Mouse (Mus musculus) forebrain, embryonic 12.5 days (tissue): ENCODE measurements around the gene Olfr457. TPM values are rescaled to one million over a fixed set of nuclear protein-coding genes. Genes with fewer than 3 reads are reported as not detected.
"Not testable (repeated sequence)": the region's sequence is repeated elsewhere in the genome, so short reads cannot be mapped to it uniquely, and the experiment has no call there.

Source experiments
- ATAC-seq: fragments of 200-750 bp; cut with Nextera tagmentation; 2 replicates; pipeline ENCODE4 v1.8.0; 2017; ENCODE audit warnings: moderate TSS enrichment; ENCODE audit not compliant: low FRiP score
- H3K27ac ChIP-seq: fragments of 300-500 bp; sonication (generic); 2 replicates; pipeline ENCODE4 v1.5.1; 2016; ENCODE audit warnings: mild to moderate bottlenecking
- H3K27me3 ChIP-seq: fragments of 300-500 bp; sonication (generic); 2 replicates; pipeline ENCODE4 v1.6.1; 2016; ENCODE audit warnings: mild to moderate bottlenecking
- H3K36me3 ChIP-seq: fragments of 300-500 bp; sonication (generic); replicated peaks from 2 replicates; pipeline ENCODE4 v1.6.1; 2016; ENCODE audit warnings: mild to moderate bottlenecking
- H3K4me1 ChIP-seq: fragments of 300-500 bp; sonication (generic); 2 replicates; pipeline ENCODE4 v1.6.1; 2016
- H3K4me2 ChIP-seq: fragments of 300-500 bp; sonication (generic); 2 replicates; pipeline ENCODE4 v1.6.1; 2016; ENCODE audit warnings: mild to moderate bottlenecking, moderate library complexity
- H3K4me3 ChIP-seq: fragments of 300-500 bp; sonication (generic); replicated peaks from 2 replicates; pipeline ENCODE4 v1.5.1; 2016; ENCODE audit warnings: mild to moderate bottlenecking
- H3K9ac ChIP-seq: fragments of 300-500 bp; sonication (generic); 2 replicates; pipeline ENCODE4 v1.6.1; 2016; ENCODE audit warnings: mild to moderate bottlenecking
- H3K9me3 ChIP-seq: fragments of 300-500 bp; sonication (generic); 2 replicates; pipeline ENCODE4 v1.6.1; 2016
- WGBS: fragments of 180-500 bp; shearing (Covaris S2); methylation state at CpG from one replicate; pipeline ENCODE4 v1.1.7; 2016; 5-methylcytosine and 5-hydroxymethylcytosine counted together
- polyA plus RNA-seq: library from polyadenylated mRNA; unstranded; fragments of >200 nt; fragmentation: Nextera tagmentation; extraction: Ambion mirVana; gene quantifications from 2 replicates; pipeline ENCODE4 v1.2.1, GENCODE M21; 2016

Gene Olfr457
- 0.08 TPM in 1 of 2 replicates, not detected in the other for polyA plus RNA-seq

- Histone ChIP-seq H3K4me2 (no peak within 1 kb of the TSS), H3K4me3 (no peak within 1 kb of the TSS), H3K27me3 (no peaks in the 10 kb centered on the region), H3K9me3 (no peaks in the 10 kb centered on the region), H3K36me3 (no peaks in the 10 kb centered on the region), H3K9ac (no peak within 1 kb of the TSS), H3K27ac (no peak within 1 kb of the TSS), H3K4me1 (no peaks in the 10 kb centered on the region)
- no peak for ATAC-seq
- WGBS = 88% methylated on average over 1 of the region's 1 CpGs
Observed at GRCm38 (mm10) chr6:42476235-42476634, at the start of gene Olfr457. TSS of gene Olfr457 (minus strand) at chr6:42476335.

DNA sequence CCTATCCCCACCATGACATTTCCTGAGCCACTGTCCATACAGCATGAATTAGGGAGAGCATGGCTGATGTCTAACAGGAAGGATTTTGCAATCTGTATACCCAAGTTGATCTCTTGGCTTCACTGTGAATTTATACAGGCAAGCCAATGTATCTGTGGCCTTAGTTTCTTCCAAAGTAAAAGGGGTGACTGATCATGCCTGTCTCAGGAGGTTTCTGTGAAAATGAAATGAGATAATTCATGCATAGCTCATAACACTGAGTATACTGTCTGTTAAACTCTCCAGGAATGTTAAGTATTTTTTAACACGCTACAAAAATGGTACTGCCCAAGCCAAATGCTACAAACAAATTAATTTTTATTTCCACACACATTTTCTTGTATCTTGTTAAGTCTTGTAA lies 37.3 kb upstream of the Olfr457 start:
- no peak overlapping the region for H3K9ac ChIP-seq
- no peak overlapping the region for H3K4me2 ChIP-seq
- H3K27me3 ChIP-seq = no peaks in the 10 kb centered on the region
- 81% methylated on average over 1 of the region's 1 CpGs for WGBS
- H3K9me3 ChIP-seq = no peaks in the 10 kb centered on the region
- no peaks in the 10 kb centered on the region for H3K36me3 ChIP-seq
- H3K4me3 ChIP-seq = no peak overlapping the region
- no peak for ATAC-seq
- no peaks in the 10 kb centered on the region for H3K4me1 ChIP-seq
- H3K27ac ChIP-seq = no peak overlapping the region

DNA sequence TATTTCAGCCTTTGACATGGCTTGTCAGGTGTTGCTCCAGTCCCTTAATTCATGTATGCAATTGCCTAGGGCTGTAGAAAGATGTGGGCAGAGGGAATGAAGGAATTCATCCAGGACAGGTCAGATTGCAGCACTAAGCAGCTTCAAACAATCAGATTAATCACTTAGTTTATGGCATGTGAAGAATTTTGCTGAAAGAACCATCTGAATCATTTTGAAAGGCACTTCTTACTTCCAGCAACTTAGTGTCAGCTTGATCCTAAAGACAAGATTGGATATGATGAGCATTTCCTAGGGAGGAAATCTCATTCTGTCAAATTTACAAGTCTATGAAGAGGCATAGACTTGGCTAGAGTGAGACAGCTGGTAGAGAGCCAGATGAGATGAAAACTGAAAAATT lies 33.2 kb upstream of the Olfr457 start:
- H3K9ac ChIP-seq = no peak overlapping the region
- no peaks in the 10 kb centered on the region for H3K4me1 ChIP-seq
- no peak overlapping the region for H3K4me3 ChIP-seq
- H3K27ac ChIP-seq = no peak overlapping the region
- H3K36me3 ChIP-seq = no peaks in the 10 kb centered on the region
- H3K4me2 ChIP-seq = no peak overlapping the region
- no peaks in the 10 kb centered on the region for H3K27me3 ChIP-seq
- no peaks in the 10 kb centered on the region for H3K9me3 ChIP-seq
- ATAC-seq = no peak

DNA sequence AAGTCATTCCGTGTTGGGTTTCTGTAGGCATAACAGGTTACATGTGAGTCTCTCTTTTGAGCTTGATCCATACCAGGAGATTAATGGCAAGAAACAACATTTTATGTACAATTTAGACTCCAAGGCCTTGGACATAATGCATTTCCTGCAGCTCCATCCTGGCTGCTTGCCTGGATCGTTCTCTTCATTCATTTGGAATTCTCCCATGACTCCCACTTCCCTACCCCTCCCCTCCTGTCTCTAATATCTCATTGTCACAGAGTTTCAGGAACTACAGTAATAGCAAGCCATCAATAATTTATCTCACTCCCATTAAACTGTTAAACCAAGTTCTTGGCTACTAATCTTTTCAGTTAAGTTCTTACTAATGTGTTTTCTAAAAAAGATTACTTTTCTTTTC lies 27.3 kb upstream of the Olfr457 start:
- ATAC-seq = no peak
- H3K36me3 ChIP-seq = no peaks in the 10 kb centered on the region
- no peak overlapping the region for H3K9ac ChIP-seq
- no peak overlapping the region for H3K4me3 ChIP-seq
- no peak overlapping the region for H3K27ac ChIP-seq
- no peak overlapping the region for H3K4me2 ChIP-seq
- no peaks in the 10 kb centered on the region for H3K4me1 ChIP-seq
- 90% methylated on average over 2 of the region's 2 CpGs for WGBS
- H3K9me3 ChIP-seq = no peaks in the 10 kb centered on the region
- no peaks in the 10 kb centered on the region for H3K27me3 ChIP-seq

GRCm38 (mm10) chr6:42489731-42490130 lies 13.6 kb upstream of the Olfr457 start:
- Histone ChIP-seq H3K4me3 (no peak overlapping the region), H3K27me3 (no peaks in the 10 kb centered on the region), H3K4me2 (no peak overlapping the region), H3K27ac (no peak overlapping the region), H3K9ac (no peak overlapping the region), H3K4me1 (no peaks in the 10 kb centered on the region), H3K36me3 (no peaks in the 10 kb centered on the region), H3K9me3 (no peaks in the 10 kb centered on the region)
- no peak for ATAC-seq
- 80% methylated on average over 1 of the region's 1 CpGs for WGBS

DNA sequence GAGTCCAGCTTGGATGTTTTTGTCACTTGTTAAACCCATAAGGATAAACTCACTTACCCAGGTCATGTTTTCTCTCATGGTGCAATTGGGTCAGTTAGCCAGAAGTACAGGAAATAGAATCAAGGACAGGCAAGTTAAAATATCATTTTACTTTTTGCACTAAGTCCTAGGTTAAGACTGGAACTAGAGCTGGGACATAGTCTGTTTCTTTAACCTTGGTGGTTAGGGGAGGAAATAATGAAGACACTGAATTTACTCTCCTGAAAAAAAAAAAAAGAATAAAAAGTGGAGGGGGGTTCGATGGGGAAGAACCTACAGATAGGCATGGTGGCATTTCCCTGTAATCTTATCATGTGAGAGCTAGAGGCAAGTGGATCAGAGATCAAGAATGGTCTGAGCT lies 11.0 kb upstream of the Olfr457 start, which contains the start of gene Olfr456:
Gene Olfr456 (minus strand): TSS at position 101 of the 400 bp plus-strand sequence.
- H3K9ac ChIP-seq = no peak within 1 kb of the TSS
- H3K4me2 ChIP-seq = no peak within 1 kb of the TSS
- H3K27me3 ChIP-seq = no peaks in the 10 kb centered on the region
- no peaks in the 10 kb centered on the region for H3K4me1 ChIP-seq
- no peak within 1 kb of the TSS for H3K4me3 ChIP-seq
- WGBS = 83% methylated on average over 1 of the region's 1 CpGs
- H3K27ac ChIP-seq = no peak within 1 kb of the TSS
- ATAC-seq = no peak
- no peaks in the 10 kb centered on the region for H3K9me3 ChIP-seq
- H3K36me3 ChIP-seq = no peaks in the 10 kb centered on the region

DNA sequence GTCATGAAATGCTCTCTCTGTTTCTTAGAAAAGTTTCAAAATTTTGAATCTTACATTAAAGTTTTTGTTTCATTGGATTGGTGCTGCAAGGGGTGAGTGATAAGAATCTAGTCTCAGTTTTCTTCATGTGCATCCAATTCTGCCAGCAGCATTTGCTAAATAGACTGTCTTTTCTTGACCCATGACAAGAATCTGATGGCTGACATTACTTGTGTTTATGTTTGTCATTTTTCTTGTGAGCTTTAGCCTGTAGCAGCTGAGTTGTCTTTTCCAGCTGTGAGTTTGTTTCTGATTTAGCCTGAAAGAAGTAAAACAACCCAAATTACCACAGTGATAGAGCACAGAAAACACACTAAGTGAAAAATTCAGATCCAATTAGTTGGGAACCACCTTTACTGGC lies 8.5 kb upstream of the Olfr457 start:
- no peak overlapping the region for H3K4me2 ChIP-seq
- no peak overlapping the region for H3K4me3 ChIP-seq
- no peaks in the 10 kb centered on the region for H3K27me3 ChIP-seq
- no peaks in the 10 kb centered on the region for H3K36me3 ChIP-seq
- ATAC-seq = no peak
- H3K4me1 ChIP-seq = no peaks in the 10 kb centered on the region
- no peak overlapping the region for H3K27ac ChIP-seq
- H3K9ac ChIP-seq = no peak overlapping the region
- no peaks in the 10 kb centered on the region for H3K9me3 ChIP-seq

DNA sequence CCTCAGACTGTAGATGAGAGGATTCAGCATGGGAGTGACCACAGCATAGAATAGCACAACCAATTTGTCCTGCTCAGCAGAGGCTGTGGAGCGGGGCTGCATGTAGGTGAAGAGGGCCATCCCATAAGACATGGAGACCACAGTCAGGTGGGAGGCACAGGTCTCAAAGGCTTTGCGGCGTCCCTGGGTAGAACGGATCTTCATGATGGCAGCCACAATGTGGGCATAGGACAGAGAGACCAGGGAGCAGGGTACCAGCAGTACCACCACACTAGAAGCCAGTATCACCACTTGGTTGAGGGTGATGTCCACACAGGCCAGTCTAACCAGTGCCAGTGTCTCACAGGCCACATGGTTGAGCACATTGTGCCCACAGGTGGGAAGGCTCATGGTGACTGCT lies 4.8 kb downstream of the Olfr457 start:
- 91% methylated on average over 4 of the region's 4 CpGs for WGBS
- not testable (repeated sequence) for H3K4me3 ChIP-seq, ATAC-seq, H3K9me3 ChIP-seq, H3K27ac ChIP-seq, H3K4me2 ChIP-seq, H3K9ac ChIP-seq, H3K36me3 ChIP-seq, H3K27me3 ChIP-seq, H3K4me1 ChIP-seq

- H3K4me3 ChIP-seq = no peak overlapping the region
- no peak overlapping the region for H3K27ac ChIP-seq
- H3K36me3 ChIP-seq = no peaks in the 10 kb centered on the region
- no peaks in the 10 kb centered on the region for H3K27me3 ChIP-seq
- H3K9ac ChIP-seq = no peak overlapping the region
- no peaks in the 10 kb centered on the region for H3K9me3 ChIP-seq
- ATAC-seq = no peak
- no peak overlapping the region for H3K4me2 ChIP-seq
- WGBS = 90% methylated on average over 4 of the region's 4 CpGs
- H3K4me1 ChIP-seq = no peaks in the 10 kb centered on the region
Observed at GRCm38 (mm10) chr6:42470542-42470941, 5.6 kb downstream of the Olfr457 start.

DNA sequence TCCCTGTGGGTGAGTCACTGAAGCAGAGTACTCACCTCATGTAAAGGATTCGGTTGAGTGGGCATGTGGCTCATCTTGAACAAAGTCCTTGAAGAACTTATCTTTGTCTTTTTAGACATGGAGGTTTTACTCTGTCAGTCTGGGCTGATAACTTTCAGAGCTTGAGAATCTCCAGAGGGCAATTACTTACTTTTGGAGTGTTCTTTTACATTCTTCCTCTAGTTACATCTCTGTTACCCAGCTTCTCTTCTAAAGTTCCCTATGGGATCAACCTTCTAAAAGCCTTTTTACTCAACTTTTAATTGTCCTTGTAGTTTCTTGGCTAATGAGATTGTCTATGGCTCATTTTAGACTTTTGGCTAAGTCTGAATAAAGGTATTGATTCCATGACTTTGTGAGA lies 11.0 kb downstream of the Olfr457 start, which contains the start of gene Olfr458:
Gene Olfr458 (minus strand): TSS at position 101 of the 400 bp plus-strand sequence.
- no peaks in the 10 kb centered on the region for H3K36me3 ChIP-seq
- 83% methylated on average over 1 of the region's 1 CpGs for WGBS
- H3K4me1 ChIP-seq = no peaks in the 10 kb centered on the region
- no peaks in the 10 kb centered on the region for H3K27me3 ChIP-seq
- ATAC-seq = no peak
- no peak within 1 kb of the TSS for H3K9ac ChIP-seq
- no peak within 1 kb of the TSS for H3K4me3 ChIP-seq
- H3K27ac ChIP-seq = no peak within 1 kb of the TSS
- H3K9me3 ChIP-seq = no peaks in the 10 kb centered on the region
- no peak within 1 kb of the TSS for H3K4me2 ChIP-seq

GRCm38 (mm10) chr6:42447381-42447780 lies 28.8 kb downstream of the Olfr457 start:
- 84% methylated on average over 2 of the region's 2 CpGs for whole genome bisulfite sequencing
- H3K4me1 ChIP-seq = no peaks in the 10 kb centered on the region
- H3K4me3 ChIP-seq = no peak overlapping the region
- H3K27ac ChIP-seq = no peak overlapping the region
- no peaks in the 10 kb centered on the region for H3K36me3 ChIP-seq
- no peak overlapping the region for H3K9ac ChIP-seq
- no peak for ATAC-seq
- no peak overlapping the region for H3K4me2 ChIP-seq
- no peaks in the 10 kb centered on the region for H3K9me3 ChIP-seq
- H3K27me3 ChIP-seq = no peaks in the 10 kb centered on the region

- no peak for ATAC-seq
- no peak overlapping the region for H3K27ac ChIP-seq
- H3K27me3 ChIP-seq = no peaks in the 10 kb centered on the region
- no peak overlapping the region for H3K4me2 ChIP-seq
- 91% methylated on average over 2 of the region's 2 CpGs for WGBS
- no peaks in the 10 kb centered on the region for H3K36me3 ChIP-seq
- H3K4me1 ChIP-seq = no peaks in the 10 kb centered on the region
- no peak overlapping the region for H3K4me3 ChIP-seq
- H3K9ac ChIP-seq = no peak overlapping the region
- no peaks in the 10 kb centered on the region for H3K9me3 ChIP-seq
Observed at GRCm38 (mm10) chr6:42444491-42444890, 31.6 kb downstream of the Olfr457 start.

- 85% methylated on average over 2 of the region's 2 CpGs for WGBS
- H3K27ac ChIP-seq = no peak overlapping the region
- no peaks in the 10 kb centered on the region for H3K4me1 ChIP-seq
- ATAC-seq = no peak
- no peak overlapping the region for H3K9ac ChIP-seq
- H3K9me3 ChIP-seq = no peaks in the 10 kb centered on the region
- no peak overlapping the region for H3K4me3 ChIP-seq
- H3K4me2 ChIP-seq = no peak overlapping the region
- H3K36me3 ChIP-seq = no peaks in the 10 kb centered on the region
- H3K27me3 ChIP-seq = no peaks in the 10 kb centered on the region
Observed at GRCm38 (mm10) chr6:42441395-42441794, 34.7 kb downstream of the Olfr457 start.

GRCm38 (mm10) chr6:42435490-42435889 lies 40.6 kb downstream of the Olfr457 start:
- 68% methylated on average over 2 of the region's 2 CpGs for WGBS
- H3K27ac ChIP-seq = no peak overlapping the region
- no peak overlapping the region for H3K9ac ChIP-seq
- H3K4me3 ChIP-seq = no peak overlapping the region
- no peaks in the 10 kb centered on the region for H3K36me3 ChIP-seq
- no peaks in the 10 kb centered on the region for H3K9me3 ChIP-seq
- H3K4me1 ChIP-seq = no peaks in the 10 kb centered on the region
- no peak for ATAC-seq
- no peak overlapping the region for H3K4me2 ChIP-seq
- no peaks in the 10 kb centered on the region for H3K27me3 ChIP-seq
